Mouse (Mus musculus) limb, embryonic 14.5 days (tissue): ENCODE results near the gene Lst1. TPM values are rescaled to one million over a fixed set of nuclear protein-coding genes. Genes with fewer than 3 reads are reported as not detected.
A peak's percentile ranks its signal among the peaks of the same experiment; 100 is the strongest.

Experiments used
- ATAC-seq: fragments of 200-750 bp; cut with Nextera tagmentation; 2 replicates; pipeline ENCODE4 v1.8.0; 2017; ENCODE audit warnings: low read depth, moderate number of reproducible peaks, moderate TSS enrichment; ENCODE audit not compliant: low FRiP score
- DNase-seq: peaks from one replicate; pipeline ENCODE4 v3.0.0-alpha.2; 2015; ENCODE audit warnings: low spot score
- H3K27ac ChIP-seq: fragments of 300-500 bp; sonication (generic); replicated peaks from 2 replicates; pipeline ENCODE4 v1.5.1; 2014; ENCODE audit warnings: low read depth, mild to moderate bottlenecking, low read length, moderate library complexity, mixed read lengths
- H3K27me3 ChIP-seq: fragments of 300-500 bp; sonication (generic); 2 replicates; pipeline ENCODE4 v1.6.1; 2014; ENCODE audit warnings: low read length, mixed read lengths; ENCODE audit not compliant: control insufficient read depth, insufficient read depth
- H3K36me3 ChIP-seq: fragments of 300-500 bp; sonication (generic); 2 replicates; pipeline ENCODE4 v1.6.1; 2014; ENCODE audit warnings: mild to moderate bottlenecking, low read length, moderate library complexity, mixed read lengths; ENCODE audit not compliant: control insufficient read depth, insufficient read depth
- H3K4me1 ChIP-seq: fragments of 300-500 bp; sonication (generic); 2 replicates; pipeline ENCODE4 v1.6.1; 2014; ENCODE audit warnings: antibody characterized with exemption, low read length, mixed read lengths; ENCODE audit not compliant: control insufficient read depth, insufficient read depth
- H3K4me2 ChIP-seq: fragments of 300-500 bp; sonication (generic); replicated peaks from 2 replicates; pipeline ENCODE4 v1.6.1; 2014; ENCODE audit warnings: low read depth, mild to moderate bottlenecking, low read length, moderate library complexity; ENCODE audit not compliant: severe bottlenecking
- H3K4me3 ChIP-seq: fragments of 300-500 bp; sonication (generic); replicated peaks from 2 replicates; pipeline ENCODE4 v1.5.1; 2014; ENCODE audit warnings: low read length
- H3K9ac ChIP-seq: fragments of 300-500 bp; sonication (generic); 2 replicates; pipeline ENCODE4 v1.6.1; 2014; ENCODE audit warnings: mild to moderate bottlenecking, low read depth, low read length, moderate library complexity; ENCODE audit not compliant: severe bottlenecking
- H3K9me3 ChIP-seq: fragments of 300-500 bp; sonication (generic); 2 replicates; pipeline ENCODE4 v1.6.1; 2016; ENCODE audit warnings: low read length; ENCODE audit not compliant: control insufficient read depth
- POLR2A ChIP-seq: fragments of 200-500 bp; IDR thresholded peaks from 2 replicates; pipeline ENCODE4 v1.8.0; 2012; ENCODE audit warnings: inconsistent platforms, mild to moderate bottlenecking, moderate library complexity, borderline replicate concordance; ENCODE audit not compliant: insufficient read depth, insufficient read length; ENCODE audit errors: extremely low read depth
- WGBS: fragments of 180-500 bp; shearing (Covaris S2); extraction: QIAGEN DNeasy Blood & Tissue Kit; methylation state at CpG from one replicate; pipeline ENCODE4 v1.1.7; 2014; 5-methylcytosine and 5-hydroxymethylcytosine counted together
- polyA plus RNA-seq, 2 experiments: library from polyadenylated mRNA; depleted of rRNA in 1 of 2; stranded (reverse) in 1 of 2; unstranded in 1 of 2; fragments of >200 nt; fragmentation: Nextera tagmentation in 1 of 2; extraction: Ambion mirVana in 1 of 2; gene quantifications; 2 replicates each; pipeline versions ENCODE4 v1.2.1 to v1.2.3; 2012 to 2014

Gene Lst1
- polyA plus RNA-seq, 2 experiments, result 21.8 to 29.2 TPM

- Histone ChIP-seq H3K4me2 (peak overlapping the region; percentile 85; the same call in 1 of the 2 replicates), H3K4me3 (peak overlapping the region; percentile 99; the same call in 1 of the 2 replicates), H3K27me3 (no peaks in the 10 kb centered on the region), H3K9me3 (no peaks in the 10 kb centered on the region), H3K36me3 (peaks cover 56% of the 10 kb centered on the region), H3K9ac (no peak overlapping the region; the same call in 1 of the 2 replicates), H3K4me1 (peaks cover 14% of the 10 kb centered on the region), H3K27ac (no peak overlapping the region)
- DNase-seq, result no peak
- 76% methylated on average over 14 of the region's 14 CpGs for WGBS
- TF ChIP-seq POLR2A, result no peak
- no peak for ATAC-seq
These were observed 26.1 kb downstream of the Lst1 start for GRCm38 (mm10) chr17:35162121-35162520.

DNA sequence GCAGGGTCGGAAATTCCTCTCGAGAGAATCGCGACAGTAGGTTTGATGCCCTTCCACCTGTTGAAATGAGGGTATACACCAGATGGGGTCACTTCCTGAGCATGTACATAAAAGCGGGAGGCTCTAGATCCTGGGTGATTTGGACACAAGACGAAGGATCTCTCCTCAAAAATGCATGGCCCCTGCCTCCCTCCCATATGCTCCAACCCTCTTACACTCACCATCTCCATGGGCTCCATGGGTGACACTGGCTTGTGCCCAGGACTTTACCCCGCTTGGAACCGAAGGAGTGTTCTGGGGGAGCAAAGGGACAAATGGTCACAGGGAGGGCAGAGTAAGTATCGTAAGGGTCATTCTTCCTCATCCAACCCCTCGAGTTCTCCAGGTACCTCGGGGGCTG is 26.8 kb downstream of the Lst1 start:
- peaks cover 13% of the 10 kb centered on the region for H3K4me1 ChIP-seq
- ATAC-seq, result no peak
- H3K9me3 ChIP-seq, result no peaks in the 10 kb centered on the region
- no peak for DNase-seq
- TF ChIP-seq POLR2A, result no peak
- H3K4me3 ChIP-seq, result 0 out of 2 replicates have a peak overlapping the region, but pooled peaks have one; percentile 2
- H3K27ac ChIP-seq, result no peak overlapping the region
- H3K27me3 ChIP-seq, result no peaks in the 10 kb centered on the region
- no peak overlapping the region for H3K4me2 ChIP-seq
- peaks cover 63% of the 10 kb centered on the region for H3K36me3 ChIP-seq
- H3K9ac ChIP-seq, result no peak overlapping the region
- WGBS, result 84% methylated on average over 11 of the region's 11 CpGs

GRCm38 (mm10) chr17:35159638-35160037 is 28.6 kb downstream of the Lst1 start:
- 88% methylated on average over 7 of the region's 7 CpGs for WGBS
- Histone ChIP-seq H3K4me1 (peaks cover 6% of the 10 kb centered on the region), H3K9me3 (no peaks in the 10 kb centered on the region), H3K9ac (no peak overlapping the region), H3K4me2 (no peak overlapping the region), H3K4me3 (no peak overlapping the region), H3K27me3 (no peaks in the 10 kb centered on the region), H3K27ac (no peak overlapping the region), H3K36me3 (peaks cover 81% of the 10 kb centered on the region)
- no peak for DNase-seq
- no peak for TF ChIP-seq POLR2A
- no peak for ATAC-seq

- Histone ChIP-seq H3K27ac (no peak overlapping the region), H3K4me3 (no peak overlapping the region), H3K27me3 (no peaks in the 10 kb centered on the region), H3K36me3 (peaks cover 87% of the 10 kb centered on the region), H3K4me1 (peaks cover 6% of the 10 kb centered on the region), H3K9me3 (no peaks in the 10 kb centered on the region), H3K4me2 (no peak overlapping the region), H3K9ac (no peak overlapping the region)
- no peak for TF ChIP-seq POLR2A
- DNase-seq, result no peak
- 94% methylated on average over 16 of the region's 16 CpGs for WGBS
- ATAC-seq, result no peak
These were observed 29.2 kb downstream of the Lst1 start for GRCm38 (mm10) chr17:35158850-35159593.

DNA sequence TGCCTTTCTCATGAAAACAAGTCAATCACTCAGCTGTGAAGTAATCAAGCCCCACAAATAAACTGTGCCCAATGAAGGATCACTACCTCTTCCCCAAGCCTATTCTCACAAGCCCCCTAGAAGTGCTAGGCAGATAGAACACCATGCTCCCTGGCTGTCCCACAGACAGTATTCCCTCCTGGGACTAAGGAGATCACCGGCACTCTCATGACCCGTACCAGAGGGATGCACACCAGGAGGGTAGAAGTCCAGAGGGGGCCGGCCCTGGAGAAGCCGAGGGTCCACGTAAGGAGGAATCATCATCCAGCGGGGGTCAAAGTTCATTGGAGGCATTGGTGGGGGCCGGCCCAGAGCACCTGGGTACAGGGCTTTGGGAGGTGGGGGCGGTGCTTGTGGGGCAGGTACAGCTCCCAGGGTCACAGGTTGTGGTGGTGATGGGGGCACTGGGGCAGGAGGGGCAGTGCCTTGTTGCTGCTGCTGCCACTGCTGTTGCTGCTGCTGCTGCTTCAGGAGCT is 30.5 kb downstream of the Lst1 start:
- H3K9me3 ChIP-seq, result no peaks in the 10 kb centered on the region
- TF ChIP-seq POLR2A, result no peak
- peaks cover 98% of the 10 kb centered on the region for H3K36me3 ChIP-seq
- peaks cover 4% of the 10 kb centered on the region for H3K4me1 ChIP-seq
- no peak overlapping the region for H3K4me3 ChIP-seq
- no peaks in the 10 kb centered on the region for H3K27me3 ChIP-seq
- no peak overlapping the region for H3K27ac ChIP-seq
- no peak overlapping the region for H3K4me2 ChIP-seq
- DNase-seq (no peak), ATAC-seq (no peak)
- H3K9ac ChIP-seq, result no peak overlapping the region
- 93% methylated on average over 8 of the region's 8 CpGs for WGBS
